Mouse (Mus musculus) liver, adult 2 months (tissue): ENCODE measurements around the gene Foxp1. TPM values are rescaled to one million over a fixed set of nuclear protein-coding genes. Genes with fewer than 3 reads are reported as not detected.

Experiments used
- DNase-seq: peaks from one replicate; pipeline ENCODE4 v3.0.0-alpha.2; 2011; ENCODE audit warnings: low read depth, low spot score; ENCODE audit errors: extremely low read depth
- H3K27ac ChIP-seq: fragments of 200-500 bp; replicated peaks from 2 replicates; pipeline ENCODE4 v1.5.1; 2012; ENCODE audit warnings: low read depth, mild to moderate bottlenecking, control low read depth, inconsistent platforms, low read length; ENCODE audit not compliant: insufficient read depth
- H3K27me3 ChIP-seq: fragments of 200-500 bp; 2 replicates; pipeline ENCODE4 v1.6.1; 2012; ENCODE audit warnings: mild to moderate bottlenecking, moderate library complexity, low read length, inconsistent platforms; ENCODE audit not compliant: control insufficient read depth, insufficient read depth
- H3K36me3 ChIP-seq: fragments of 200-500 bp; 2 replicates; pipeline ENCODE4 v1.6.1; 2012; ENCODE audit warnings: low read length, inconsistent platforms; ENCODE audit not compliant: control insufficient read depth, insufficient read depth
- H3K4me1 ChIP-seq: fragments of 200-500 bp; 2 replicates; pipeline ENCODE4 v1.6.1; 2011; ENCODE audit warnings: low read length; ENCODE audit not compliant: control insufficient read depth, insufficient read depth
- H3K4me3 ChIP-seq: fragments of 200-500 bp; 2 replicates; pipeline ENCODE4 v1.5.1; 2011; ENCODE audit warnings: low read depth, mild to moderate bottlenecking, control low read depth, low read length, moderate library complexity; ENCODE audit not compliant: insufficient read depth
- H3K79me2 ChIP-seq: fragments of 200-500 bp; 2 replicates; pipeline ENCODE4 v1.6.1; 2012; ENCODE audit warnings: inconsistent platforms, mild to moderate bottlenecking, low read length, moderate library complexity; ENCODE audit not compliant: control insufficient read depth, insufficient read depth
- H3K9ac ChIP-seq: fragments of 200-500 bp; 2 replicates; pipeline ENCODE4 v1.6.1; 2012; ENCODE audit warnings: low read depth, mild to moderate bottlenecking, control low read depth, inconsistent platforms, low read length
- CTCF ChIP-seq: fragments of 200-500 bp; IDR thresholded peaks from 2 replicates; pipeline ENCODE4 v1.5.1; 2011; ENCODE audit warnings: low read depth, low read length, control low read depth
- POLR2A ChIP-seq: fragments of 200-500 bp; IDR thresholded peaks from 2 replicates; pipeline ENCODE4 v1.6.1; 2011; ENCODE audit warnings: low read length, control low read depth; ENCODE audit not compliant: insufficient read depth; ENCODE audit errors: extremely low read depth
- WGBS: fragments of 180-500 bp; shearing (Covaris S2); methylation state at CpG from one replicate; pipeline ENCODE4 v1.1.7; 2018; 5-methylcytosine and 5-hydroxymethylcytosine counted together
- polyA plus RNA-seq: library from polyadenylated mRNA; depleted of rRNA; stranded (reverse); fragments of >200 nt; gene quantifications from 2 replicates; pipeline ENCODE4 v1.2.3, GENCODE M21; 2012
- total RNA-seq: library from RNA; depleted of rRNA; stranded (reverse); fragments of >200 nt; gene quantifications from 2 replicates; pipeline ENCODE4 v1.2.3, GENCODE M21; 2014

The Foxp1 gene
- total and polyA plus RNA-seq, 2 experiments, result 22.7 to 24.8 TPM

DNA sequence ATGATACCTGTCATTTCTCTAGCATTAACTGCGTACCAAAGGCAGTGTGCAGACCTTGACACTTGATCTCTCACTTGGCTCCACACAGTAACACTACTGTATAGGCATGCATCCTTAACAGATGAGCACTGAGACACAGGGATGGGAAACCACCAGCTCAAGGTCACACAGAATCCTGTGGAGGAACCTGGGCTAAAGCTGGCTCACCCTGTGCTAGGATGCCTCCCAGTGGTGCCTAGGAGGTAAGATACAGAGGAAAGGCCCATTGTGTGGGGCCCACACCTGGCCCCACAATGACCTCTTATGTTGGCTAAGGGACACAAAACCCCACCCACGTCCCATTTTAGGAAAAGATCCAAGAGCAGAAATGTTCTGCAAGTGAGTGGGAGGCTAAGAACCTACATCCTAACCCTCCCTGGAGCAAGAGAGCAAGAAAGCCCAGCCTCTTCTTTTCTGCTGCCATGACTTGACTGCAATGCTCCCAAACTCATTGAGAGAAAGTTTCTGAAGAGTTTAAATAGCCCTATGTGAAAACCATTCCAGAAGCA, 69.8 kb downstream of the Foxp1 start:
- DNase-seq, result no peak
- Histone ChIP-seq H3K4me1 (peaks cover 3% of the 10 kb centered on the region; the same call in 1 of the 2 replicates), H3K27ac (no peak overlapping the region), H3K27me3 (no peaks in the 10 kb centered on the region), H3K79me2 (0 out of 2 replicates have a peak, but pooled peaks cover 7% of the 10 kb centered on the region), H3K36me3 (peaks cover 7% of the 10 kb centered on the region; the same call in 1 of the 2 replicates), H3K4me3 (no peak overlapping the region), H3K9ac (no peak overlapping the region)
- TF ChIP-seq CTCF (peak; percentile 45), POLR2A (no peak)
- WGBS, result 62% methylated on average over 2 of the region's 2 CpGs

DNA sequence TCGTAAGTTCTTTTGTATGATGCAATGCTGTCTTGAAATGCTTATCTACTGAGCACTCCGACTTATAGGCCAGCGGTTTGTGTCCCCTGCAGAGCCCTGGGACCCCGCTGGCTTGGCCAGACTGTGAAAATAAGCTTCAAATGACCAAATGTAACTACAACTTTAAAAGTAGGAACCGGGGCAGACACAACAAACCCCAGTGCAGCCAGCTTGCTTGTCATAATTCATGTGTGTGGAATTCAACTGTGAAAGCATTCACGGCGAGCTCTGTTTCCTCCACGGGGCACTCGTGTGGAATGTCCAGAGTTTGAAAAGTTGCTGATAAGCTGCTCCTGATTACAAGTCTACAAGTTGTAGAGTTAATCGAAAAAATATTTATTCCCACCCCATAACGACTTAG, 71.0 kb downstream of the Foxp1 start:
- no peak overlapping the region for H3K27ac ChIP-seq

DNA sequence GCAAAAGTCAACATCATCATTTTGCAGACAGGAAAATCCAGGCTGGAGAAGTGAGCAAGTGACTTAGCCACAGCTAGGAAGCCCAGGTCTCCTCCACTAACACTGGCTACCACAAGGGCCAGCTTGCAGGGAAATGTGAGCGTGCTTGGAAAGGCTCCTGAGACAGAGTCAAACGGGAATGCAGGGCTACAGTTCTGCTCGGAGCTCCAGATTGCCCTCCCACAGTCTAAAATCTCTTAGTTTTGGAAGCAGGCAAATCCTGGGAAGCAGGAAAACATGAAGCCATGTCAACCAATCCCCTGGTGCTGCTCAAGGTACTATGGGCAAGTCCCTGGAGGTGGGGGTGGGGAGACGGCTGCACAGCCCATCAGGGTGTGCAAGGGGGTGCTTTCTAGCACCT, 75.1 kb downstream of the Foxp1 start:
- H3K27me3 ChIP-seq, result no peaks in the 10 kb centered on the region
- H3K27ac ChIP-seq, result no peak overlapping the region
- 93% methylated on average over 4 of the region's 4 CpGs for WGBS

More for the DNA sequence above, 71.0 kb downstream of the Foxp1 start:
- Histone ChIP-seq H3K9ac (no peak overlapping the region), H3K79me2 (0 out of 2 replicates have a peak, but pooled peaks cover 7% of the 10 kb centered on the region), H3K27me3 (no peaks in the 10 kb centered on the region), H3K36me3 (peaks cover 7% of the 10 kb centered on the region; the same call in 1 of the 2 replicates), H3K4me3 (no peak overlapping the region), H3K4me1 (peaks cover 3% of the 10 kb centered on the region; the same call in 1 of the 2 replicates)
- 51% methylated on average over 11 of the region's 11 CpGs for WGBS
- TF ChIP-seq CTCF (no peak), POLR2A (no peak)
- DNase-seq, result no peak

DNA sequence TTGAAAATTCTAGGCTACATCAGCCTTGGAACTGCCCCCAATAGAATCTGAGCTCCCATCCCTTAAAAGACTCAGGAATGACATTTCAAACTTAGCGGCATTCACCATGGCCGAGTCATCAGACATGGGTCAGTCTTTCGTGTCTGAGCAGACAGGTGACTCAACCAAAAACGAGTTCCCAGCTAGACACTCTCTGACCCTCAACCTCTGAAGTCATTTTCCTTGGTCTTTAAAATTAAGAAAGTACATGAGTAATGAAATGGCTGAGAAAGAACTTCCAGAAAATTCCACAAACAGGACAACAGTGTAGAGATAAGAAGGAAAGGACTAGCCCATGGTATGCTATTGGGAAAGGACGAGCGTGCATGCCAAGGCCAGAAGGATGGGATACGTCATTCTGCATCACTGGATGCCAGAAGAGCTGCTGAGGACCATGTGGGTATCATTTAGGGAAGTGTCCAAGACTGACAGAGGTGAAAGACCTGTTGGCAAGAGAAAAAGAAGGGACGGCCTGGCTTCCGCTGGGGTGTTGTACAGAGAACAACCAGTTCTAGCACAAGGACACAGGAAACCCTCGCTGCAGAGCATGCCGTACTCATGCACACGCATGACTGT, 75.6 kb downstream of the Foxp1 start:
- no peak overlapping the region for H3K27ac ChIP-seq
- TF ChIP-seq CTCF (no peak), POLR2A (no peak)
- H3K9ac ChIP-seq, result no peak overlapping the region
- DNase-seq, result peak; percentile 12
- H3K4me1 ChIP-seq, result no peaks in the 10 kb centered on the region
- WGBS, result 87% methylated on average over 12 of the region's 12 CpGs
- H3K27me3 ChIP-seq, result no peaks in the 10 kb centered on the region
- H3K36me3 ChIP-seq, result no peaks in the 10 kb centered on the region
- H3K4me3 ChIP-seq, result no peak overlapping the region
- H3K79me2 ChIP-seq, result peaks cover 7% of the 10 kb centered on the region; the same call in 1 of the 2 replicates

More for the DNA sequence above, 75.1 kb downstream of the Foxp1 start:
- DNase-seq, result no peak
- H3K36me3 ChIP-seq, result no peaks in the 10 kb centered on the region
- H3K4me3 ChIP-seq, result no peak overlapping the region
- no peak for TF ChIP-seq POLR2A
- TF ChIP-seq CTCF, result no peak
- no peak overlapping the region for H3K9ac ChIP-seq
- 0 out of 2 replicates have a peak, but pooled peaks cover 3% of the 10 kb centered on the region for H3K79me2 ChIP-seq
- H3K4me1 ChIP-seq, result peaks cover 1% of the 10 kb centered on the region; the same call in 1 of the 2 replicates

DNA sequence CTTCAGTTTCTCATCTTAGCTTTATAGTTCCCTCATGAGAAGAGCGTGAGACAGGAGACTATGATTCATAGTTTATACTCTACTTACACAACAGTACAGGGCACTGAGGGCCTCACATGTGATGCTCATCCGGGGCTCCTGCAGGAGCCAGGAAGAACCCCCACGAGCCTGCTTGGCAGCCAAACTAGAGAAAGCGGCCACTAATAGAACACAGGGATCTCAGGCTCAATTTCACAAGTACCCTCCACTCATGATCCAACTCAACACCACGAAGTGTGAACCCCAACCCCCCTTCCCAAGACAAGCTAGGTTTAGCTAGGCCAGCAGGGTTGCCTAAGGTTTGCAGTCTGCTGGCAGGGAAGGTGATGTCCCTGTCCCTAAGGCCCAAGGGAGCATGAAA, 79.1 kb downstream of the Foxp1 start:
- TF ChIP-seq CTCF (no peak), POLR2A (no peak)
- WGBS, result 90% methylated on average over 5 of the region's 5 CpGs
- H3K79me2 ChIP-seq, result peaks cover 6% of the 10 kb centered on the region; the same call in 1 of the 2 replicates
- no peak overlapping the region for H3K9ac ChIP-seq
- H3K27me3 ChIP-seq, result no peaks in the 10 kb centered on the region
- no peak overlapping the region for H3K27ac ChIP-seq
- H3K36me3 ChIP-seq, result no peaks in the 10 kb centered on the region
- no peak for DNase-seq
- H3K4me3 ChIP-seq, result no peak overlapping the region
- H3K4me1 ChIP-seq, result peaks cover 7% of the 10 kb centered on the region; the same call in 1 of the 2 replicates

- TF ChIP-seq CTCF (no peak), POLR2A (no peak)
- Histone ChIP-seq H3K9ac (no peak overlapping the region), H3K4me1 (peaks cover 7% of the 10 kb centered on the region; the same call in 1 of the 2 replicates), H3K27me3 (no peaks in the 10 kb centered on the region), H3K36me3 (no peaks in the 10 kb centered on the region; the same call in 1 of the 2 replicates), H3K4me3 (no peak overlapping the region), H3K27ac (no peak overlapping the region), H3K79me2 (peaks cover 6% of the 10 kb centered on the region; the same call in 1 of the 2 replicates)
- no peak for DNase-seq
- WGBS, result 91% methylated on average over 7 of the region's 7 CpGs
Observed at GRCm38 (mm10) chr6:99441100-99441499, 81.4 kb downstream of the Foxp1 start.
